Mouse (Mus musculus) T-cell, adult 66 days (primary cell): ENCODE results near the gene Mei1. TPM values are rescaled to one million over a fixed set of nuclear protein-coding genes. Genes with fewer than 3 reads are reported as not detected.

Experiments
- total RNA-seq, 2 experiments: library from RNA; stranded (reverse); gene quantifications; 3 replicates in 1 of 2; 4 replicates in 1 of 2; pipeline ENCODE4 v1.2.4; 2023

Mei1 gene
- not detected for total RNA-seq

DNA sequence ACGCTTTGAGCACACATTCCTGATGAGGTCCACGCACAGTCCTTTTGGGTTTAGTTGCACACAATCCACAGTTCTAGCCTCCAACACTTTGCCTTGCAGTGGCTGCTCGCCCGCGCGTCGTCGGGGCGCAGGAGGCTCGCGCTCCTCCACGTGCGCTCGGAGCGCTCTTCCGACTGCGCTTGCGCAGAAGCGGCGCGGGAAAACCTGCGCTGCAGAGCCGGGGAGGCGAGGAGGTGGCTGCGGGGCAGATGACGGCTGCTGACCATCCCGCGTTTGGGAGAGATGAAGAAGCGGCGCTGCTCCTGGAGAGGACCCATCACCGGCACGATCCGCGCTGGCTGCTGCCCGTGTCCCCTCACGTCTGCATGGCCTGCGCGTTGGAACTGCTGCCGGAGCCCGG lies at the start of gene Mei1:
Gene Mei1 (plus strand): TSS at position 99 of the 400 bp plus-strand sequence.

DNA sequence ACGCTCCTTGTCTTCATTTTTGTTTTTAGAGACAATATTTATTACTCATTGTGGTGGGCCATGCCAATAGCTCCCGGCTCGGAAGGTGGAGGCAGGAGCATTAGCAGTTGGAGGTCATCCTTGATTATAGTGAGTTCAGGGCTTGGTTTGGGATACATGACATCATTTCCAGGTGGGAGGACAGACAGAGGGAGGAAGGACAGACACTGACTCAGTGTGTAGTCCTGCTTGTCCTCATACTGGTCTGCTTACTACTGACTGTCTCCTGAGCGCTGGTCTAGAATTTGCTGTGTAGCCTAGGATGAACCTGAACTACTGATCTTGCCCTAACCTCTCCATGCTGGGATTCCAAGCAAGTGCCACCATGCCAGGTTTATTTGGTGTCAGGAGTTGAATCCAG lies 36.0 kb upstream of the Mei1 start, which contains the start of gene Desi1:
Gene Desi1 (minus strand): TSS at position 101 of the 400 bp plus-strand sequence.

DNA sequence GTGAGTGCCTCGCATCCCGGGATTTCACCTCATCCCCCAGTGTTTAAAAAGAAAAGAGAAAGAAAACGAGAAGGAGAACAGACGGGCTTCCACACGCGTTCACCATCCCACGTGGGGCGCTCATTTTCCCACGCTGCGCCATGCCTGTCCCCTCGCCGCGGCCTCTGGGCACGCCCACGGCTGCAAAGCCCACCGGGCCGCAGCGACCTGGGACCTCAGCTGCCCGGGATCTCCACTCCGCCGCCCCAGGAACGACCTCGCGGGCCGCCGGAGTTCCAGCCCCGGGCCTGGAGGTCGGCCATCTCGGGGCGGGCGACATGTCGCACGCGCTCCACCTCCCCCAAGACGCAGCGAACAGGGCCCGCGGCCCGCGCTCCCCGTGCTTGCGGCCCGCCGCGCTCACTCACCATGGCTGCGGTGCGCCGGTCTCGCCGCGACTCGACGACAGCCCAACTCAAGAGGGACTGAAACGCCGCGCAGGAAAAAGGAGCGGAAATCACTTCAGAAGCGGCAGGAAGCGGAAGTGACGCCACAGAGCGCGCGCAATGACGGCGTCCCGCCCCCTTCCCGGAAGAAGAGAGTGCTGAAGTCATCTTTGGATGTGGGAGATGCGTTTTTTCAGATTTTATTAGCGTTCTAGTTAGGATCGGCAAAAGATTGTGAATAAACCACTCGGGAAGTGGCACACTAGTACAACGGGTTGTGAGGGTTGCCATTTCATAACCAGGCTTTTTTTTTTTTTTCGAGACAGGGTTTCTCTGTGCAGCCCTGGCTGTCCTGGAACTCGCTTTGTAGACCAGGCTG lies 22.5 kb upstream of the Mei1 start, which contains the start of gene Snu13:
Gene Snu13 (minus strand): TSS at position 519 of the 804 bp plus-strand sequence.

DNA sequence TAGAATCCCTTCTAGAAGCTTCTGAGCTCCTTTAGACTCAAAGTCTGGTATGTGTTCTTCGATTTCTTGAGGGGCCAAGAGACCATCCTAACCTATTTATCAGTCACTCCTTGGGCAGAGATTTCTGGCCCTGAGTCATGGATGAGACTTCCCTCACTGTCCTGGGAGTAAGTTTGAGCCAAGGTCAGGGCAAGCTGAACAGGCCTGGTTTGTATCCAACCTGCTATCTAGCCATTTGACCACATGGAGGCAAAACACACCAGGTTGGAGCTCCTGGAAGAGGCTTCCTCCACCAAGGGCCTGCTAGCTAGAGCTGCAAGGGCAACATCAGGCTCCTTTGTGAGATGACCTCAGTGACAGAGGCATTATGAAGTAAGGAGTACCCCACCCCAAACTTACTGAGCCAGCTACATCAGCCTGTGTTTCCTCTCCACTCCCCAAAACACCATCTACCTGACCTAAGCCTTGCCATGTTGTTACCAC lies 11.0 kb upstream of the Mei1 start, which contains the start of gene 4930407I10Rik:
Gene 4930407I10Rik (plus strand): TSS at position 433 of the 483 bp plus-strand sequence.

DNA sequence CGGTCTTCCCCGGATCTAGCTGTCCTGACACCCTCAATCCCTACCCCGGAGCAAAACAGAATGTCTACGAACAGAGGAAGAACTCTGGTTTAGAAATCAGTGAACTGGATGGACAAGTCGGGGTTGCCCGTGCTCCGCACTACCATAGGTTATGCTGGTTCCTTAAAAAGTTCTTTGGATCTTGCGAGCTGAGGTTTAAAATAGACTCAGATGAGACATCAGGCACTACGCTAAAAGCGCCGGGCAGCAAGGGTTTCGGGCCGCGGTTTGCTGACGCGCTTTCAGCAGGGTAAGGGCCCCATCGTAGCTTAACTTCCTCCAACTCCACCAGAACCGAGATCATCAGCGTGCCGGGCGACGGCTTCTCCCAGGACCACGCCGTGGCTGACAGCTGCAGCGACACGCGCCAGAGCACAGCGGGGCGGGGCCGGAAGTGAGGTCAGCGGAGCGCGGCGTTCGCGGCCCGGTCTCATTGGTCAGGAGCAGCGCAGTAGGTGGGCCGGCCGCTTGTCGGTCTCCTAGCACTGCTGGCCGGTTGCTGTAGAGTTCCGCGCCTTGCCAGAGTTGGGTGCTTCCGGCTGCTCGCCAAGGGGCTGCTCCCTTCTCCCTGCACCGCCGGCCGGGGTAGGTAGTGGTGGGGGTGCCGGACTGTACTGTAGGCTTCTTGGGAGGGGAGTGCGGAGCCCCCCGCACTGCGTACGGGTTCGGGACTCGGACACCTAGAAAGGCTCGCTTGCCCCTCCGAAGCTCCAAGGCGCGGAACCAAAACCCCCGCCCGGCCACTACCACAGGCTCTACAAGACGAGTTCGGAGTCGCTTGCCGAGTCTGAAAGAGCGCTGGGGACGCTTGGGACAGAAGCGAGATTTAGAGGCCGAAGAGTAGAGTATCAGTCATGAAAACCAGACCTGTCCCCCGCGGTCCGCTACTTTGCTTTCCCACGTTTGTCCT lies 57.9 kb downstream of the Mei1 start, which contains the start of gene Ccdc134:
Gene Ccdc134 (plus strand): TSS at position 497 of the 949 bp plus-strand sequence.

DNA sequence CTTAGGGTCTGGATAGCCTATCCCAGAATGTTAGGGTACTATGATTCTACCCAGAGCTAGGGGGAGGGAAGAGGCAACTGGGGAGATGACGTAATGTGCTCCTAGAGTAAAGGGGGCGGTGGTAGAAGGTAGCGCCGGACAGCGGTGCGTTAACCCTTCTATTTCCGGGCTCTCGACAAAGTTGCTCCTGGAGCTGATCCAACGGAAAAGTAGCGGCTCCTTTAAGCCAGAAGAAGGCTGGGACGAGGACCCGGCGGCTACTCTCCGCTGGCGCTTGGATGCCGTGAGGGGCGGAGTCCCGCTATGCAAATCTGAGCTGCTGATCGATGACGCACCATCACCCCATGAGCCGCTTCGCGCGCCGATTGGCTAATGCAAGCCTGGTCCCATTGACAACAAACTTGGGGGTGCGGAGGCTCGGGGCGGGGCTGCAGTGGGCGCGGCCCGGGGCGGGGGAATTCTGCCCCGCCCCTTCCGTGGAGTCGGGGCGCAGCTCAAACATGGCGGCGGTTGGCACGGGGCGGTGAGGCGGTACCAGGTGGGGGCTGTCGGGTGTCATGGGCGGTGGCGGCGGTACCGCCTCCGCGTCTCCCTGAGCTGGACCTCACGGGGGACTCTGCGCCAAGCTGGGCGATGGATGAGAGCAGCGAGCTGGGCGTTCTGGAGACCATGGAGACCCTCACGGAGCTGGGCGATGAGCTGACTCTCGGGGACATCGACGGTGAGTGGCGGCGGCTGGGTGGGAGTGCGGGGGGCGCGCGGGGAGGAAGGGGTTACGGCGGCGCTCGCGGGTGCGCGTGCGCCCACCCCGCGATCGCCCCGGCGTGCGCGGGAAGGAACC lies 77.2 kb downstream of the Mei1 start, which contains the start of gene Srebf2:
Gene Srebf2 (plus strand): TSS at position 412 of the 841 bp plus-strand sequence.

Other genes with a start within 250 kb of the Mei1 start
- gene Tob2, start 211.2 kb upstream of the Mei1 start, total RNA-seq, result 10 to 100 TPM; 69.8 to 93.5 TPM
- gene Phf5a, start 198.1 kb upstream of the Mei1 start, total RNA-seq, result 10 to 100 TPM; 49.6 to 67.5 TPM
- 100 to 1,000 TPM; 142 to 155 TPM for gene Aco2, start 197.7 kb upstream of the Mei1 start, total RNA-seq
- gene Polr3h, start 143.8 kb upstream of the Mei1 start, total RNA-seq, result 10 to 100 TPM; 13.7 to 14.7 TPM
- not detected for gene Csdc2, start 133.2 kb upstream of the Mei1 start, total RNA-seq
- 10 to 100 TPM; 24.9 to 30.5 TPM for gene Pmm1, start 109.1 kb upstream of the Mei1 start, total RNA-seq
- not detected for gene 1700029P11Rik, start 89.5 kb upstream of the Mei1 start, total RNA-seq
- gene Xrcc6, start 82.2 kb upstream of the Mei1 start, total RNA-seq, result 10 to 100 TPM; 29.9 to 30.8 TPM
- gene Desi1, start 36.1 kb upstream of the Mei1 start, total RNA-seq, result 10 to 100 TPM; 24.7 to 25.5 TPM
- gene Snu13, start 22.4 kb upstream of the Mei1 start, total RNA-seq, result 100 to 1,000 TPM; 106 to 113 TPM
- gene 4930407I10Rik, start 10.8 kb upstream of the Mei1 start, total RNA-seq, result not detected
- gene Ccdc134, start 57.9 kb downstream of the Mei1 start, total RNA-seq, result 10 to 100 TPM; 33.9 to 38.6 TPM
- gene Srebf2, start 77.2 kb downstream of the Mei1 start, total RNA-seq, result 100 to 1,000 TPM; 179 to 196 TPM
- gene Shisa8, start 142.8 kb downstream of the Mei1 start, total RNA-seq, result not detected
- gene Tnfrsf13c, start 154.4 kb downstream of the Mei1 start, total RNA-seq, result 1 to 10 TPM; 1.0 to 3.4 TPM
- 1 to 10 TPM; 1.9 to 2.0 TPM for gene Cenpm, start 174.8 kb downstream of the Mei1 start, total RNA-seq
- gene 1500009C09Rik, start 182.4 kb downstream of the Mei1 start, total RNA-seq, result not detected
- gene Sept3, start 204.9 kb downstream of the Mei1 start, total RNA-seq, result not detected
- not detected for gene Wbp2nl, start 229.0 kb downstream of the Mei1 start, total RNA-seq